Mouse (Mus musculus) myocyte (in vitro differentiated cells): ENCODE measurements at regions not wholly inside any gene's neighbourhood (a gene's known extent, or its start where the extent isn't known, plus 50 kb on each side); places are given as distances from the start of the nearest gene placed in this dataset.

Experiments
- H3K27me3 ChIP-seq: one replicate; pipeline ENCODE4 v1.6.1; 2011; ENCODE audit not compliant: control insufficient read depth, insufficient read depth, insufficient read length
- H3K36me3 ChIP-seq: one replicate; pipeline ENCODE4 v1.6.1; 2011; ENCODE audit not compliant: control insufficient read depth, insufficient read depth
- H3K4me2 ChIP-seq: one replicate; pipeline ENCODE4 v1.6.1; 2011; ENCODE audit warnings: low read depth, control low read depth
- H3K4me3 ChIP-seq: one replicate; pipeline ENCODE4 v1.5.1; 2011; ENCODE audit warnings: mild to moderate bottlenecking, control low read depth, moderate library complexity
- H3K79me2 ChIP-seq: one replicate; pipeline ENCODE4 v1.6.1; 2011; ENCODE audit not compliant: control insufficient read depth, insufficient read depth
- H3ac ChIP-seq: one replicate; pipeline ENCODE4 v1.6.1; 2011; ENCODE audit not compliant: control insufficient read depth, insufficient read length
- CEBPB ChIP-seq: IDR thresholded peaks from 2 replicates; pipeline ENCODE4 v1.6.1; 2011; ENCODE audit warnings: mild to moderate bottlenecking, moderate library complexity; ENCODE audit not compliant: poor library complexity, insufficient read depth, severe bottlenecking
- E2F4 ChIP-seq: IDR thresholded peaks from one replicate; pipeline ENCODE4 v1.6.1; 2011; ENCODE audit warnings: mild to moderate bottlenecking, control low read depth, moderate library complexity; ENCODE audit not compliant: insufficient read depth
- MAX ChIP-seq: IDR thresholded peaks from one replicate; pipeline ENCODE4 v1.6.1; 2011; ENCODE audit warnings: low read depth, mild to moderate bottlenecking, control low read depth
- MYOD1 ChIP-seq, 3 experiments: IDR thresholded peaks; one replicate each; pipeline ENCODE4 v1.6.1; 2011; ENCODE audit warnings: control low read depth in 2 of 3, low read depth in 2 of 3, mild to moderate bottlenecking in 2 of 3, moderate library complexity in 1 of 3; ENCODE audit not compliant: insufficient read length in 2 of 3, control insufficient read depth in 1 of 3
- MYOG ChIP-seq, 3 experiments: IDR thresholded peaks; one replicate each; pipeline ENCODE4 v1.6.1; 2011; ENCODE audit warnings: control low read depth in 2 of 3, low read depth in 2 of 3, mild to moderate bottlenecking in 2 of 3; ENCODE audit not compliant: insufficient read length in 2 of 3, control insufficient read depth in 1 of 3, insufficient read depth in 1 of 3
- POLR2A ChIP-seq: IDR thresholded peaks from one replicate; pipeline ENCODE4 v1.6.1; 2011; ENCODE audit warnings: low read depth, mild to moderate bottlenecking, control low read depth, moderate library complexity; ENCODE audit not compliant: insufficient read length
- POLR2AphosphoS2 ChIP-seq: IDR thresholded peaks from one replicate; pipeline ENCODE4 v1.6.1; 2011; ENCODE audit warnings: low read depth, control low read depth; ENCODE audit not compliant: insufficient read length
- REST ChIP-seq: IDR thresholded peaks from one replicate; pipeline ENCODE4 v1.6.1; 2011; ENCODE audit warnings: mild to moderate bottlenecking, control low read depth, moderate library complexity; ENCODE audit not compliant: insufficient read depth, insufficient read length
- SRF ChIP-seq: IDR thresholded peaks from one replicate; pipeline ENCODE4 v1.6.1; 2011; ENCODE audit warnings: low read depth; ENCODE audit not compliant: control insufficient read depth, insufficient read length
- TCF12 ChIP-seq: IDR thresholded peaks from one replicate; pipeline ENCODE4 v1.6.1; 2011; ENCODE audit warnings: mild to moderate bottlenecking, control low read depth; ENCODE audit not compliant: poor library complexity, insufficient read depth, severe bottlenecking
- TCF3 ChIP-seq: IDR thresholded peaks from one replicate; pipeline ENCODE4 v1.6.1; 2011; ENCODE audit warnings: low read depth, control low read depth; ENCODE audit not compliant: insufficient read length
- USF1 ChIP-seq: IDR thresholded peaks from one replicate; pipeline ENCODE4 v1.6.1; 2011; ENCODE audit warnings: low read depth, mild to moderate bottlenecking, control low read depth, moderate library complexity

- H3K79me2 ChIP-seq = no peaks in the 10 kb centered on the region
- no peaks in the 10 kb centered on the region for H3K36me3 ChIP-seq
- no peak overlapping the region for H3K4me3 ChIP-seq
- H3K4me2 ChIP-seq = no peak overlapping the region
- TF ChIP-seq REST = no peak
- TF ChIP-seq SRF = no peak
- no peak for TF ChIP-seq USF1
- TF ChIP-seq POLR2AphosphoS2 = no peak
- no peaks in the 10 kb centered on the region for H3K27me3 ChIP-seq
- H3ac ChIP-seq = no peak overlapping the region
Measured at GRCm38 (mm10) chr2:139032105-139032812, 461.5 kb upstream of the Sptlc3 start.

- H3K79me2 ChIP-seq = no peaks in the 10 kb centered on the region
- no peak overlapping the region for H3K4me2 ChIP-seq
- H3ac ChIP-seq = no peak overlapping the region
- TF ChIP-seq MAX (no peak), MYOD1 (IDR thresholded peaks at IDR 0.05; ENCODE audit: control insufficient read depth in 1 of 3, insufficient read length in 2 of 3, low read depth in 2 of 3) (no peak), TCF12 (no peak), REST (no peak), CEBPB (no peak), USF1 (no peak), SRF (no peak), TCF3 (no peak), POLR2A (no peak)
- H3K27me3 ChIP-seq = no peaks in the 10 kb centered on the region
- H3K36me3 ChIP-seq = no peaks in the 10 kb centered on the region
- H3K4me3 ChIP-seq = no peak overlapping the region
Measured at GRCm38 (mm10) chr2:139034800-139035199, 458.9 kb upstream of the Sptlc3 start.

- no peaks in the 10 kb centered on the region for H3K27me3 ChIP-seq
- no peaks in the 10 kb centered on the region for H3K36me3 ChIP-seq
- no peak overlapping the region for H3K4me3 ChIP-seq
- H3K79me2 ChIP-seq = no peaks in the 10 kb centered on the region
- no peak overlapping the region for H3ac ChIP-seq
- no peak overlapping the region for H3K4me2 ChIP-seq
- TF ChIP-seq TCF12 (no peak), SRF (no peak), CEBPB (no peak), REST (no peak), E2F4 (no peak), MYOD1 (IDR thresholded peaks at IDR 0.05; ENCODE audit: control insufficient read depth in 1 of 3, insufficient read length in 2 of 3, low read depth in 2 of 3) (no peak), USF1 (no peak), TCF3 (no peak), POLR2AphosphoS2 (no peak), MYOG (IDR thresholded peaks at IDR 0.05; ENCODE audit: control insufficient read depth in 1 of 3, insufficient read depth in 1 of 3, insufficient read length in 2 of 3, low read depth in 2 of 3) (no peak), MAX (no peak)
Measured at GRCm38 (mm10) chr2:139041671-139042273, 451.9 kb upstream of the Sptlc3 start.

- Histone ChIP-seq H3K27me3 (no peaks in the 10 kb centered on the region), H3K4me3 (no peak overlapping the region), H3ac (no peak overlapping the region), H3K79me2 (no peaks in the 10 kb centered on the region), H3K36me3 (no peaks in the 10 kb centered on the region), H3K4me2 (no peak overlapping the region)
- TF ChIP-seq MAX (no peak), REST (no peak), USF1 (no peak), TCF12 (no peak), SRF (no peak), POLR2AphosphoS2 (no peak), MYOG (IDR thresholded peaks at IDR 0.05; ENCODE audit: control insufficient read depth in 1 of 3, insufficient read depth in 1 of 3, insufficient read length in 2 of 3, low read depth in 2 of 3) (no peak), MYOD1 (IDR thresholded peaks at IDR 0.05; ENCODE audit: control insufficient read depth in 1 of 3, insufficient read length in 2 of 3, low read depth in 2 of 3) (no peak), POLR2A (no peak), TCF3 (no peak), E2F4 (no peak), CEBPB (no peak)
Measured at GRCm38 (mm10) chr2:139044684-139045083, 449.0 kb upstream of the Sptlc3 start.

- Histone ChIP-seq H3K36me3 (no peaks in the 10 kb centered on the region), H3K27me3 (no peaks in the 10 kb centered on the region), H3K4me2 (no peak overlapping the region), H3K79me2 (no peaks in the 10 kb centered on the region), H3K4me3 (no peak overlapping the region), H3ac (no peak overlapping the region)
- TF ChIP-seq MYOG (IDR thresholded peaks at IDR 0.05; ENCODE audit: control insufficient read depth in 1 of 3, insufficient read depth in 1 of 3, insufficient read length in 2 of 3, low read depth in 2 of 3) (no peak), REST (no peak), USF1 (no peak), E2F4 (no peak), TCF12 (no peak), TCF3 (no peak), SRF (no peak), POLR2A (no peak), MYOD1 (IDR thresholded peaks at IDR 0.05; ENCODE audit: control insufficient read depth in 1 of 3, insufficient read length in 2 of 3, low read depth in 2 of 3) (no peak), POLR2AphosphoS2 (no peak), MAX (no peak), CEBPB (no peak)
Measured at GRCm38 (mm10) chr2:139055249-139055648, 438.5 kb upstream of the Sptlc3 start.
